Mouse (Mus musculus) gastrocnemius, adult 18-20 months (tissue): ENCODE measurements around the gene Smco3. TPM values are rescaled to one million over a fixed set of nuclear protein-coding genes. Genes with fewer than 3 reads are reported as not detected.
"Not testable (repeated sequence)": the region's sequence is repeated elsewhere in the genome, so short reads cannot be mapped to it uniquely, and the experiment has no call there.

ENCODE experiments used
- DNase-seq: peaks from one replicate; pipeline ENCODE4 v3.0.0; 2021; ENCODE audit warnings: low spot score
- long read RNA-seq, 2 experiments: library from polyadenylated mRNA; stranded (forward); transcript quantifications; one replicate each; pipeline ENCODE4 v2.0.0; 2021
- total RNA-seq, 2 experiments: library from RNA; stranded (reverse); gene quantifications; 2 replicates each; pipeline ENCODE4 v1.2.3; 2021

Gene Smco3
- under 1 TPM; 0.21 to 0.28 TPM for total RNA-seq
- long read RNA-seq, experiment 1 = 0 reads
- long read RNA-seq, experiment 2 = 0 reads

DNA sequence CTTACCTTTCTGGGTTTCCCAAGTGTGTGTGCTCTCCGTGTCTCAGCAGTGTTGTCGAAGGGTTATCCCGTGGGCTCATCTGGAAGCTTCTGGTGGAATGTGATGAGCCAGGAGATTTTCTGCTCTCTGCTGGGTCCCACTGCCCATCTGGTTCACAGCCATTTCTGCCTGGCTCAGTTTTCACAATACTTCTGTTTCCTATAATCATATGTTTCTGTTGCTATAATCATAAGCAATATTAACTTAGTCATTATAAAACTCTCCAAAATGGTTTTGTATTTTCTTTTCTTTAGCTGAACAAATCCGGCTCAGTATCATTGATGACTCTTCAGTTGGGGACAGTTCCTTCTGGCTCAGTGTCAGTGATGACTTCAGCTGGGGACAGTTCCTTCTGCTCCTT lies at the start of gene Smco3:
Smco3 (minus strand) TSS at position 101 of the 400 bp plus-strand sequence.
- no peak for DNase-seq

DNA sequence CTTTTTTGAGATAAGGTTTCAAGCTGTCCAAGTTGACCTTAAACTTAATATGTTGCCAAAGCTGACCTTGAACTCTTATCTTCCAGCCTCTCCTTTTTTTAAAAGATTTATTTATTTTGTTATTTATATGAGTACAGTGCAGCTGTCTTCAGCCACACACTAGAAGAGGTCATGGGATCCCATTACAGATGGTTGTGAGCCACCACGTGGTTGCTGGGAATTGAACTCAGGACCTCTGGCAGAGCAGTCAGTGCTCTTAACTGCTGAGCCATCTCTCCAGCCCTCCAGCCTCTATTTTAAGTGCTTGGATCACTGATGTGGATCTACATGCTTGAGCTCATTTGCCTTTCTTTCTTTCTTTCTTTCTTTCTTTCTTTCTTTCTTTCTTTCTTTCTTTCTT lies 49.5 kb upstream of the Smco3 start:
- DNase-seq = not testable (repeated sequence)

DNA sequence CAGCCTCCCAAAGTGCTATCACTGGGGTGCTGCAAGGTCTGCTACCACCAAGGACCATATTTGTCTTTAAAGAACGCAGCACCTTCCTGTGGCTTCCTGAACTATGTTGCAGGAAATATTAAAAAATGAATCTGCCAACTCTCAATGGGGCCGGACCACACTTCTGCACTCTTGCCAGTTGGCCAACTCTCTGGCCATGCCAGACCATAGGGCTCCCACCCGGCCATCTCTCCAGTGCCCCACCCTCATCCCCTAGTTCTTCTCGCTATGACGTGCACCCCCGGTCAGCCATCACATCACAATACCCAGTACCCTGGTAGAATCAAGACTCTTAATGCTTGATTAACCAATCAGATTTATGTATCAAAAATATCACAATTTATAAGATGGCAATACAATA lies 48.7 kb upstream of the Smco3 start:
- no peak for DNase-seq

DNA sequence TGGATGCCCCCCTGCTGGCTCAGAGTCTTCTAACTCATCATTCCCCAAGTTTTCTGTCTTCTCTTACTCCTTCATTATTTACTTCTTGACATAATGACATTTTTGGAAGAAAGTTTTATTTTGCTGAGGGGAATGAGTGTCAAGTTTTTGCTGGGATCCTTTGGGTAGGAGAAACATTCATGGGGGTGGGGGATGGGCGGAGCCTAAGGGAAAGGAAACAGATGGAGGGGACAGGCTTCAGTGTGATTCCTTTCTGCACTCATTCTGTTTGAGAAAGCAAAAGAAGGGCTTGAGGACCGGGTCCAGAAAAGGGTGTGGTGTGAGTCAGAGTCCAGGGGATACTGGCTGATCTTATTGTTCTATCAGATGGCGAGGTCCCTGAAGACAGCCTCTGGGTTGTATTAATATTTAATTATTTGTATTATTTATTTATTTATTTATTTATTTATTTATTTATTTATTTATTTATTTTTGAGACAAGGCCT lies 48.2 kb upstream of the Smco3 start:
- DNase-seq = peak; percentile 32

DNA sequence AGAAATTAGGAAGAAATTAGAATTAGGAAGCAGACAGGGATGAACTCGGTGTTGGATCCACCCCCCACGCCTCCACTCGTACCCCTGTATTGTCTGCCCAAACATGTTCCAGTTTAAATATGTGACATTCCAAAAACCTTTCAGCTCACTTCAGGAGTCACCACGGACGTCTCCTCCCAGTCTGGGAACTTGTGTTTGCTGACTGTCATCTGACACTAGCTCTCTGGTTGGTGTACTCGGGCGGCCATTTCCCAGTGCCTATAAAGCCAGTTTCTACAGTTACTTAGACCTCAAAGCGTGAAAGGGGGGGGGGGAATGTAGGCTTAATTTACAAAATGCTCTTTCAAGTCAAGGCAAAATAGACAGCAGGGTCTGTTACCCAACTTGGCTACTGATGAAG lies 46.4 kb upstream of the Smco3 start:
- no peak for DNase-seq

DNA sequence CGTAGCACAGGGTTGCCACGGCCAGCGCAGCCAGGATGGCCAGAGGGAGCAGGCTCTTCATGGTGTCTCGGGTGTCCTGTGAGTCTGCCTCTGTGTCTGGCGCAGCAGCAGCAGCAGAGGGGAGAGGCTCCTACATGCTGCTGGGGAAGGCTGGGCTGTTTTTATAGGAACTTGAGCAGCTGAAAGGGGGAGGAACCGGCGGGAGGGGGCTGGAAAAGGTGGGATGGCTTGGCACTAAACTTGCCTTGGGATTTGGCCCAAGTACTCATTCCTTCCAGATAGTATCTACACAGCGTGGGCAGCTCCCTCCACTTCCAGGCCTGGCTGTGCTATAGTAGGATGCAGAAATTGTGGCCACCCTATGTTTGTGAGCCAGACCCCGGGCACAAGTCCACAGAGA lies 40.4 kb upstream of the Smco3 start, which contains the start of gene Mgp:
Mgp (minus strand) TSS at position 154 of the 400 bp plus-strand sequence.
- peak; percentile 28 for DNase-seq

DNA sequence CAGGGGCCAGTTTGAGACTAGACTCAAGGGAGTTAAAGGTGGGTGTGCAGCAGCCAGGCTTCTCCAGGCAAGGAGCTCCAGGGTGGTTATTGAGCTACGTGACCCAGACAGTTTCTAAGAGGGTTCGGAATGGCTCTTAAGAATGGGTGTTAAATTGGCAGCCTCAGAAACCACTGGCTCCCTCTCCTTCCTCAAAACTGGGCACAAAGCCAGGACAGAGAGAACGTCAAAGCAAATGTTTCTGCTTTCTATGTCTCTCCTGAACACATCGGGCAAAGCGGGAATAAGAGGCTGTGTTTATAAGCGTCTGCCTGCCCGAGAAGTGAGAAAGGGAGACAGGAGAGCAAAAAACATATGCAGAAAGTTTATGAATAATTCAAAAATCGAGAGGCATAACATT lies 39.3 kb upstream of the Smco3 start:
- no peak for DNase-seq

DNA sequence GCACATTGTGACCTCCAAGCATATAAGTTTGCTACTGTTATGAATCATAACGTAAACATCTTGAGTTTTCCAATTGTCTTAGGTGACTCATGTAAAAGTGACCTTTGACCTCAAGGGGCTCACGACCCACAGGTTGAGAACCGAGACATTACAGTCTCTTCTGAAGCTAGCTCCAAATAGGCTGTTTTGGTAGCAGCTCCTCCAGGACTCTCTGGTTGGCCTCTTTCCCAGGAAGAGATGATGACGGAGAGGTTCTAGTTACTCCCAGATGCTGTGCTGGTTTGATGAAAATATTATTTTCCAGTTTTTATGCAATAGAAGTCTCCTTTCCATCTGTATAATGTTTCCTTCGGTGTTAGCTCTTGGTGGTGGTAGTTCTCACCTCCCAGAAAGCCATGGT lies 33.7 kb upstream of the Smco3 start:
- DNase-seq = no peak

DNA sequence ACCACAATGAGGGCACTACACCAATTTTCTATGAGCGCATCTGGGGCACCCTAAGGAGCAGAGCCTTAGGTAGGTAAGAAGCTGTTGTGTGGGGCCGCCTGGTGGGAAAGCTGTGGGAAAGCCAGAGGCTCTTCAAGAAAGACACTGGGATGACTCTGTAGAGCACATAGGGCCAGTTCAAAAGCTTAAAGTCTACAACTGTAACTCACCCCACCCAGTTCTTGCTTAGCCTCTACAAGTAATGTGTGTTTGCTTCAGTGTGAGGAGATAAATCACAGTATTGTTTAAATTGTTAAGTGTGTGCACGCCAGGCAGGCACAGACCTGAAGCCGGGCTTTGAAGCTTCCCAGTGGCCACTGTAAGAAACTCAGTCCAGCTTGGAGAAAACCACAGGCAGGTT lies 30.9 kb upstream of the Smco3 start:
- no peak for DNase-seq

DNA sequence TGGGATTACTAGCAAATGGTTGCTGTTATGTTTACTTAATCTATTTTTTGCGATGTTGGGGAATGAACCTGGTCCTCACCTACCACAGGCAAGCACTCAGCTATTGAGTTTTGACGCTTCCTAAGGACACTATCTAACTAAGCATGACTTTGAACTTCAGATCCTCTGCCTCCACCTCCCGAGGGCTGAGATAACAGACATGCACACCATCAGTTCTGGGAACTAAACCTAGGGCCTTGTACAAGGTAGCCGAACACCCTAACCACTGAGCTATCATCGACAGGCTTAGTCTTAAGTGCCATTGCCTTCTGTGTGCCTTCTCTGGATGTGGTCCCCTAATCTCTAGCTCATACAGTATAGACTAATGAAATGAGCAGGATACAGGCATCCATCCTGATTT lies 30.1 kb upstream of the Smco3 start:
- no peak for DNase-seq

DNA sequence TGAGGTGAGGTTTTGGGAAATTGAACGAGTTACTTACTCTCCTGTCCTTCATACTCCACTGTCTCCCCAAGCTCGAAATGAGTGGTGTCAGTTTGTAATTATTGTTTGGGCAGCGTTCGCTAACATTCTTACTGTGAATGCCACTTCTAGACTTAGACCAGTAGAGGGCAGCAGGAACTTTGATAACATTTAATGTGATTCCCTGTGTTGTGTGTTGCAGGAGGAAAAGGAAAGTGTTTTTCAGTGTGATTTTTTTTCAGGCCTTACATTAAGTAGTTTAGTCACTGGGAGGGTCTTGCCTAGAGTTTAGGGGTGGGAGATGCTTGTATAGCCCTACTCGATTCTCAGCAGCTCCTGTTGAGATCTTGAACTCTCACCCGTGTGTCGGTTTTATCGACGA lies 25.8 kb upstream of the Smco3 start:
- DNase-seq = peak; percentile 26

DNA sequence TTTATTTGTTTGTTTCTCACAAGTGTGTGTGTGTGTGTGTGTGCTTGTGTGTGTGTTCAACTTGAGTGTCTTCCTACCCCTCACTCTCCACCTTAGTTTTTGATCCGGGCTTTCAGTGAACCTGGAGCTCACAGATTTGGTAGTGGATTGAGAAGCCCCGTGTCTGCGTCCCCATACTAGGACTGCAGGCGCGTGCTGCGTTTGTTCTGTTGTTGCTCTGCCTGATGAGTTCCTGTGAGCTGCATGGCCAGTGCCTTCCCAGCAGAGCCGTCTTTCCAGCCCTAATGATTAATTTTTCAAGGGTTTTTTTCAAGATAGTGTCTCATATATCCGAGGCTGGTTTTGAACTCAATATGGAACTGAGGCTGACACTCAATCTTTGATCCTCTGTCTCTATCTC lies 23.2 kb upstream of the Smco3 start:
- no peak for DNase-seq

DNA sequence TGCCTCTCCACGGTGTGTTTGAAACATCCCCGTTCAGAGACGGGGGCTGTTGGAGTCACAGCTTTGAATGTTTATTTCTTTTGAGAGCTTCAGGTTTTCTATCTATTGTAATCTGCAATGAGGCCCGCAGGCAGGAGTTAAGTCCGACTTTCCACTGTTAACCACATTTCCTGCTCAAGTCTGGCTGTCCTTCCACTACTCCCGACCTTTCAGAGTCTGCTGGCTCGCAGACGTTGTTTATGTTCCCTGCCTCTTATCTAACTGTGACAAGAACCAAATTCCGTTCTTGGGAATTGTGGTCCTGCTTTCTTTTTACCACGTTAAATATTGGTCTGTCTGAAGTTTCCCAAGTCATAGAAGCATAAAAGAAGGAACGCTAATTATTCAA lies 22.6 kb upstream of the Smco3 start:
- DNase-seq = no peak

DNA sequence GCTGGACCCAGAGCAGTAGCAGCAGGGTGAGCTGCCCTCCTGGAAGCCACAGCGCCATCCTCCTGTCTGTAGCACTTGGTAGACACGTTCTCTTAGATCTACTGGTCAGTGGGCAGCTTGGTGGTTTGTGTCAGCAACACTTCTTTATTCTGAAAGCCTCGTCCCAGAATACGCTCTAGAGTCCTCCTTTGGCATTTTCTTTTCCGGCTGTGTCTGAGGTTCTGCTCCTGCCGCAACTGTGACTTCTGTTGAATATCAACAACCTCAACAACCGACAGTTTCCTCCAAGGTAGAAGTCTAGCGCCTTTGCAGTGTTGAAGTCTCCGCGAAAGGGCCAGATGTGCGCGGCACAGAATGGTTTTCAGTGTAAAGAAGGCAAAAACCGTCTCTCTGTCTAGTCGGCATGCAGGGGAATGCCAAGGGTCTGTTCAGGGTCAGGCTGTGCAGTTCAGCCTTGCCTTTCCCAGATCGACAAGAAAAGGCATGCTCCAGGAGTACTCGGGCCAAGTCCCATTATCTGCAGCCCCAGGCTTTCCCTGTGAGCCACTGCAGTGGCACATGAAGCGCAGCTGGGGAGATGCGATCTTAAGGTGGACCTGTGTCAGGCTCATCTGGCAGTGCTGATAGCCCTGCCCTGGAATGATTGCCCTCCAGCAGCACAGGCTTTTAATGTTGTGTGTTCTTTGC lies 22.1 kb upstream of the Smco3 start, which contains the start of gene Art4:
Art4 (minus strand) TSS at position 548 of the 687 bp plus-strand sequence.
- no peak for DNase-seq

DNA sequence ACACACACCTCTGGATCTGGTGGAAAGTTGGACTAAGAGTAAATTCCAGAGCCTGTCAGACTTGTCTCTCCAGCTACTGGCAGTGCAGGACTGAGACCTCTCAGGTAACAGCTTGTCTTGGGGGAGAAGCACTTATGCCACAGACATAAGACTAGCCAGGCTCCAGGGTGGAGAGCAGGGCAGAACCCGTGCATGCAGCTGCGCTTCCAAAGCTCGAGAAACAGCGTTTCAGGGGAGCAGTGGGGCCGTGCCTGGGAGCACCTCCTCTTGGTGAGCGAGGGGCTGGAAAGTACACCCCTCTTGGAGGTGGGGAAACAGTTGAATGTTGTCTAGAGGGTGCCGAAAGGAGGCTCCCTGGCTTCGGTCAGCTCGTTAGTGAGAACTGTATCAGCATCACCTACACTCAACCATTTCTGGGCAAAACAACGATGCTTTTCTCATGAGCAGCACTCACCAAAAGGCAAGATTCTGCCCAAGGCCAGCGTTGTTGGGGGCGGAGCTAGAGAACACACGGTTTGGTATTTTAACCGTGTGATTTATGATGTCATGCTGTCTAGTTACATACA lies 20.9 kb upstream of the Smco3 start:
- DNase-seq = no peak

DNA sequence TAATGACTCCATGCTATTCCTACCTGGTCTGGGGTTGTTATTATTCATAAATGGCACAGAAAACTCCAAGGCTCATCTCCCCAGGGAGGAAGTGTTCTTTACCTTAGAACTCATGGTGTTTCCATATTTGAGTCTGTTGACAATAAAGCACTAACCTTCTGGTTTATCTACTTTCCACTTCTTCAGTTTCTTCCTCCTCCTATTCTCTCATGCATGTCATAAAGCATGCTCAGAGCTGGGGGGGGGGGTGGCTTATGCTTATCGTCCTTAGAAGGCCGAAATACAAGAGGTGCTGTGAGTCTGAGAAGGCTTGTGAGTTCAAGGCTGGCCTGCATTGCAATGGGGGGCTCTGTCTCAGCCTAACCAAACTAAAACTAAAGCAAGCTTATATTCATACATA lies 19.9 kb upstream of the Smco3 start:
- no peak for DNase-seq

DNA sequence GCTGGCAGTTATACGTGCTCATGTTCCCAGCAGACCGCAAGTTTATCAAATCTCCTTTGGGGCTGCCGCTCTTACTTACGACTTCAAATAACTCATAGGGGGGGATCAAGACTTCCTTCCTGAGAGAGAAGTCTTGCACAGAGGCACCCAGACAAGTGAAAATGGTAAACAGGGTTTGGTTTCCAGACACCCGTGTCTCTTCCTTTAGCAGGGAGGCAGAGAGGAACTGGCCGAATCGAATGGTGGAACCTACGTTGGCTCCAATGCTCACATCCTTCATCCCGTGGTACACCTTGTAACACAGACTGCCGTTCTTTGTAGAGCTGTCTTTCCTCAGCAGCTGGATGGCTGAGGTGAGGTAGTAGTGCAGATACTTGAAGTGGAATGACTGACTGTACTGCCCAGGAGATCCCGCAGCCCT lies 19.1 kb upstream of the Smco3 start:
- DNase-seq = no peak

DNA sequence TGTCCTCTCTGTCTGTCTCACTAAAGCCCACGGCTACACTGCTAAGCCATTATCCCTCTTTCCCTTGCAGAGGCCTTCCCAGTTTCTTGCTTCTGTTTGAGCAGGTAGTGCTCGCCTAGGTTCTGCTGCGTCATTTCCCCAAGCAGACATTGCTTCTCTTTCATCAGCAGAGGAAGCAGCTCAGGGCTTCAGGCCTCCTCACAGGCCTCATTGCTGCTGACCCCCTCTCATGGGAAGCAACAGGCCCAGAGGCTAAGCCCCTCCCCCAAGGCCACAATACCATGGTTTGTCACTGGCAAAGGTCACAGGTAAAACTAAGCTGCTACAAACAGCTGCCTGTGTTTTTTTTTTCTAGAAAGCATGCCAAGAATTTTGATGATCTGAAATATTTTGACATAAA lies 17.5 kb upstream of the Smco3 start:
- DNase-seq = no peak

DNA sequence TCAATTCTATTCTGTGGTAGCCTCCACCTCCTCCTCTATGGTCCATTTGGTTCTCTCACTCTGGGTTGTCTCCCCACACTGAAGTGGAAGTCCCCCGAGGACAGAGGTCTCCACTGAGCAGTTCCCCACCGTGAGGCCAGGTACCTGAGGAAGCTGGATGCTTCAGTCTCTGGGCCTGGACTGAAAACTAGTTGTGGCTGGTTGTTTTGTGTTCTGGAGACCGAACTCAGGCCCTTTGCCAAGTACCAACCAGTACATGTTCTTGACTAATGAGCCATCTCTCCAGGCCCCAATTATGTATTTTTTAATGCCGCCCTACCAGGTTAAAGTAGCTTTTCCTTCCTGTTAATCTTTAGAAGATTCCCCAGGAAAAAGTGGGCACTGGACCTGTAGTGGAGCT lies 17.1 kb upstream of the Smco3 start:
- DNase-seq = no peak

DNA sequence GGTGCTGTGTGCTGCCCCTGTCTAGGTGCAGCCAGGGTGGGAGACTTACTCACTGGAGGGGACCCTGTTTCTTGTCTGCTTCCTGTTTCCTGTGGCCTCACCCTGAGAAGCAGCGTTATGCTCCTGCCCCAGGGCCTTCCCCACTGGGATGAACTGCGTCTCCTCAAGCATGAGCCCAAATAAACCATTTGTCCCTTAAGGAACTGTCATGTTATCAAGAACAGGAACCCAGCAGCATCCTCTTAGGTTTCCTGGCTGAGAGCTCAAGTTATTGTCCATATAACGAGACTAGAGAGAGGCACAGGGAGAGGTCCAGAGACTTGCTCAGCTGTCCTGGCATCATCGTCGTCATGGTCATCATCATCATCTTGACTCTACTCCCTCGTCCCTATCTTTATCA lies 15.0 kb upstream of the Smco3 start:
- DNase-seq = no peak

DNA sequence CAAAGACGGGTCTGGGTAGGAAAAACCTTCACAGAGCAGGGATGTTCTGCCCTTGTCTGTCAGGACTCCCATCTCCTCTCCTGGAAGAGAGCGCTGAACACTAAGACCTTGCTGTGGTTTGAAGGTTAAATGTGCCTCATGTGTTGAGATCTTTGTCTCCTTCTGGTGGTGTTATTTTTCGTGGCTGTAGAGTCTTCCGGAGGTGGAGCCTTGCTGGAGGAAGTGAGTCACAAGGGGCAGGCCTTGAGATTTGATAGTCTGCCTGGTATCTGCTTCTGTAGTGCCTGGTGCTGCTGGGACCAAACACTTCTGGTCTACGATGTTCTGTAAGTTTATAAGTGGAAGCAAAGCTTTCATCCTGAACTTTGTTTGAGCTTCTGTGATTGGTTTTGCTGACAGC lies 13.7 kb upstream of the Smco3 start:
- no peak for DNase-seq

DNA sequence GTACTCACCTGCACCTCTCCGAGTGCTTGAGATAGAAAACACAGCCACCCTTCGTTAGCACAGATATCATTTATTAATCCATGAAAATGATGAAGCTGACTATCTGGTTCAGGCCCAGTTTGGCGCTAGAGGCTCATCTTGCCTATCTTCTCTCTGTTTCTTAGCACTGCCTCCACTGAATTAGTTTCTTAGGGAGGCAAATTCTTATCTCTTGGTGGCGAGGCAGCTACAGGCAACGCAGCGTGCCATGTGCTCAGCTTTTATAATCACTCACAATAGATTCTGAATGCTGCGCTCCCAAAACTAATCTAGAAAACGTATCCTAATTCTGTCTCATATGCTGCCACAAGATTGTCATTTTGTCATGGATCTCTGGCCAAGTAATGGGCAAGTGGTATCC lies 13.1 kb upstream of the Smco3 start:
- no peak for DNase-seq

DNA sequence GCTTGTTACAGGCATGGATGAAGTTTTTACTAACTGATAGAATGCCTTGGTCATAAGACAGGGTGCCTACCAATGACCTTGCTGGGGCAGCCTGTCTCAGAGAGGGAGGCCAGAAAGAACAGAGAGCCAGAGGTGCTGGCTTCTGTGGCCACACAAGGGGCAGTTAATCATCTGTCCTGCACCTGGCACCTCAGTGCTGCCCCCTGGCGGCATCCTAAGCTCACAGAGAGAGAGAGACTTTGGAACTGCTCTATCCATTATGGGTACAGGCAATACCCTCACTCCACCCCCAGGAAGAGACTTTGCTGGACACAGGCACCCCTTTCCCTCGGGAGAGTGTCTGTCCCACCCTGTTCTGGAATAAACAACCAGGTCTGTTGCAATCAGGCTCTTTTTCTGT lies 12.5 kb upstream of the Smco3 start:
- peak; percentile 32 for DNase-seq
